Mouse (Mus musculus) kidney, postnatal 25 days (tissue): Measurements from ENCODE around the gene Srd5a1.
A peak's percentile ranks its signal among the peaks of the same experiment; 100 is the strongest.

Source experiments
- DNase-seq, 2 experiments: peaks; one replicate each; pipeline ENCODE4 v3.0.0; 2021; ENCODE audit warnings: mixed read lengths in 2 of 2

The Srd5a1 gene

GRCm38 (mm10) chr13:69569201-69569600 is 42.0 kb downstream of the Srd5a1 start:
- DNase-seq: peak; percentile 55 to 86

GRCm38 (mm10) chr13:69565401-69565800 is 45.8 kb downstream of the Srd5a1 start:
- DNase-seq: peak; percentile 32 to 52

GRCm38 (mm10) chr13:69564573-69564972 is 46.7 kb downstream of the Srd5a1 start:
- DNase-seq: no peak

DNA sequence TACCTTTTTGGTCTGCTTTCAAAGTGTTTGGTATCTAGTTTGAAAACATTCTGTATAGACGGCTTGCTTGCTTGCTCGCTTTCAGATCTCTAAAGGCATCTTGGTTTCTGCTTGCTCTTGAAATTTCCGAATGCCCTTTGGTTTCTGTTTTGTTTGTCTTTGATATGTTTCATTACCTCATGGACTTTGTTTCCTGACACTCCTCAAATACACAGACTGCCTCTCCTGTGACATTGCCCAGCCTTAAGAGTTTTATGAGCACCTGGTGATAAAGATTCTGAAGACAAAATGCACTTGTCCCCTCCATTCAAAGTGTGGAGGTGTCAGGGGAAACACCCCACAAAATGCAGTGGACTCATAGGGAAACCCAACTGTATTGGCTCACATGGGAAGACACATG is 47.3 kb downstream of the Srd5a1 start:
- DNase-seq: no peak

GRCm38 (mm10) chr13:69562654-69563574 is 48.3 kb downstream of the Srd5a1 start:
- no peak for DNase-seq

- no peak for DNase-seq
Measured at GRCm38 (mm10) chr13:69562004-69562403, 49.2 kb downstream of the Srd5a1 start.

- DNase-seq: no peak
Measured at GRCm38 (mm10) chr13:69559291-69559961, 51.8 kb downstream of the Srd5a1 start.

DNA sequence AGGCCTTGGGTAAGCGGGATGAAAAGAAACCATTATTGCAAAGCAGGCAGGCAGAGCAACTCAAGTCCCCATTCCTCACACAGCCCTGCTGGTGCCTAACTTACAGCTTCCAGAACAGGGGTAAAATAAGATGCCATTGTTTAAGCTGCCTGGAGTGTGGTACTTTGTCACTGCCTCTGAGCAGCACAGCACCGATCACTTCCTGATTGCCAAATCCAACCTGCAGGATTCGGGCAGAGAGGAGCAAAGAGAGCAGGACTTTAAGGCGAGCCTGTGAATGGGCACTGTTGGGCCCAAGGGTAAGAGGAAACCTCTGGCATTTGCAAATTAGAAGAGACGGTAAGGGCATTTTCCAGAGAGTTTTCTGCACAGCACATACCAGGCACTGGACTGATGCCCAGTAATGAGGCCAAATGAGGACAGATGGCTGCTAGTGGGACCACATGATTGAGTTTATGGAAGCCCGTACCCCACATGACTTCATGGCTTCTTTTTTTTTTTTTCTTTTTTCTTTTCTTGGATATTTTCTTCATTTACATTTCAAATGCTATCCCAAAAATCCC is 53.1 kb downstream of the Srd5a1 start:
- DNase-seq: peak; percentile 27 to 58

DNA sequence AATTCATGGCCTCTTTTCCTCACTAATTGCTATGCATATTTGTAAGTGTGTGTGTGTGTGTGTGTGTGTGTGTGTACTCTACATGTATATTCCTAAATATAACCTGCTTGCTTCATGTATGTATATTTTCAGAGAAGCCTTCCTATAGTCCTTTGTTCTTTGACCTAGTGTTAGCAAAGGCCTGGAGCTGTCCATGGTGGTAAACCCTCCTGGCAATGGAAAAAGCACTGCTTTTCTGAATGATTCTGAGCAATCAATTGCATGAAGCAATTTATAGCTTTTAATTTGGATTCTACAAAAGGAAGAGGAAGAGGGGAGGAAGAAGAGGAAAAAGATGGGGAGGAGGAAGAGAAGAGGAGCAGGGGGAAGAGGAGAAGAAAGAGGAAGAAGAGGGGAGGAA is 54.5 kb downstream of the Srd5a1 start:
- no peak for DNase-seq

DNA sequence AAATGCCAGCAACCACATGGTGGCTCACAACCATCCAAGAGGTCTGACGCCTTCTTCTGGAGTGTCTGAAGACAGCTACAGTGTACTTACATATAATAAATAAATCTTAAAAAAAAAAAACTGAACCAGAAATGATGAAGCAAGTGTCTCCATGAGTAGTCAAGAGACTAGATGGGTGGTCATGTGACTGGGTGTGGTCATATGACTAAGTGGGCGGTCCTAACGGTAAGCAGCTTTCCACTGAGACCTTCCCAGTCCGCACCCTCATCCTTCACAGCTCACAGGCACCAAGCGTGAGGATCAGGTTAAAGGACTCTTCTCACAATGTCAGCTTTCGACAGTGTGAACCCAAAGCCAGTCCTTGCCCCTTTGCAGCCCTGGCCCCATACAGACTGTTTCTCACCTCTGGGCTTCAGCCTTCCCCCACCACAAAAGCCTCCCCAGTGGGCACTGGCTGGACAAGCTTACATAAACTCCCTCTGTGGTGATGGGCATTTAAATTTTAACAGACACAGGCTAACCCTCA is 55.2 kb downstream of the Srd5a1 start:
- DNase-seq: no peak

GRCm38 (mm10) chr13:69555045-69555444 is 56.2 kb downstream of the Srd5a1 start:
- no peak for DNase-seq

- no peak for DNase-seq
Measured at GRCm38 (mm10) chr13:69554255-69554654, 57.0 kb downstream of the Srd5a1 start.

DNA sequence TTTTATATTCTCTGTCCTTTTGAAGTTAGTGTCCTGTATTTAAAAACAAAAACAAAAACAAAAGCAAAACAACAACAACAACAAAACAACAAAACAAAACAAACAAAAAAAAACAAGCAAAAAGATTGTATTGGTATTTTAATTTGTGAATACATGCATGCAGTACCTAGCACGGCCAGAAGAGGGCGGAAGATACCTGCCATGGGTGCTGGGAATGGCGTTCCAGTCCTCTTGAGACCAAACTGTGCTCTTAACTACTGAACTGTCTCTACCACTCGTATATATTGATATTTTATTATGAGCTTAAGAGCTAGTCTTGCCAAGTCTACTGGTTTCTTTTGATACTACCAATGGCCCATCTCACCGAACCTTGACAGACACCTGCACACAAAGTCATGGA is 58.2 kb downstream of the Srd5a1 start:
- peak; percentile 46 to 69 for DNase-seq

- no peak for DNase-seq
Measured at GRCm38 (mm10) chr13:69550831-69551230, 60.4 kb downstream of the Srd5a1 start.

DNA sequence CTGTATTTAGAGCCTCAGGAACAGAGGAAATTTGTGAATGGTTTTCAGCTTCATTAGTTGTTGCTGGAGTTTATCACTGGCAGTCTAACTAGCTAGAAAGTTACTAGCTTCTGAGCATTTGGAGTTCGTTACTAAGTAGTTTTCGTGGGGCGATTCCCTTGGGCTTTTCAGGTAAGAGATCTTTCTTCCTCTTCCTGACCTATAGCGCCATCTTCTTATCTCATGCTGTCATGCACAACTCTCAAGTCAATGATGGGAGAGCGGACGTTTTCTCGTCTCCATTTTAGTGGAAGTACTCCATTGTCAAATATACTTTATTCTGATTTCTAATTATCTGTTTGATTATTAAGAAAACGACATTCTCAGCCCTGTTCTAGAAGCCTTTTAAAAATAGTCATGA is 61.3 kb downstream of the Srd5a1 start:
- no peak for DNase-seq

- DNase-seq: no peak
Measured at GRCm38 (mm10) chr13:69547488-69548180, 63.6 kb downstream of the Srd5a1 start.

DNA sequence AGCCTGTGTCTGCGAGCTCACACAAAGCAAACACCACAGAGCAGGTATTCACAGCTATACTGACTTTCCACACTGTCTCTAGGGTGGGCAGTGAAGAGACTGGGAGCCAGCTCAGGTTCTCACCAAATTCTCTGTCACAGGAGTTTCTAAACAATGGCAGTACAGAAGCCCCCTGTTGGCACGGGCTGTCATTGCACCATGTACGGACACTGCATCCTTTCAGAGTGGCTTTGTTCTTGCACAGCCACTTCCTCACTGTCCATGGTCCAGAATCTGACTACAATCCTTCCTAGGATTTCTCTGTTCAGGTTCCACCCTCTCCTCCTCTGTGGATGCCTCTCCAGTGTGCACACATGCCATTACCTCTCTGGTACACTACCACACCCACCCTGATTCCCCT is 66.2 kb downstream of the Srd5a1 start:
- DNase-seq: peak in 1 of 2 experiments; percentile 71

DNA sequence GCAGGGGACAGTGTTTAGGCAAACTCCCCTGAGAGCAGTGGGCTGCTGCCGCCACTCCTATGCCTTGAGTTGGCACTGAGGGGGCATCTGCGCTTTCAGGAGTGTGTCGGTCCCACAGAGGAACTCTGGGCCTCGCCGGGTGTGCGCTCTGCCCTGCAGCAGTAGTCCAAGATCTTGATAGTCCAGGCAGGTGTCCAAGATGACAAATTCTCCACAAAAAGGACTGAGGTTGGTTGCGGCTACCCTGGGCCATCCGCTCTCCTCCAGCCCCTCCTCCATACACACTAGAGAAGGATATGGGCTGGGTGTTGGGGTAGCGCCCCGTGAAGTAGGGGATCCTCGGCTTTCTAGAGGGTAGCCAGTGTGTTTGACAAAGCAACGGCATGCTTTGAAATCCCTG is 67.6 kb downstream of the Srd5a1 start:
- no peak for DNase-seq

- no peak for DNase-seq
Measured at GRCm38 (mm10) chr13:69542571-69543352, 68.5 kb downstream of the Srd5a1 start.

GRCm38 (mm10) chr13:69541776-69542175 is 69.5 kb downstream of the Srd5a1 start:
- no peak for DNase-seq

- DNase-seq: no peak
Measured at GRCm38 (mm10) chr13:69541209-69541608, 70.0 kb downstream of the Srd5a1 start.

GRCm38 (mm10) chr13:69538327-69538726 is 72.9 kb downstream of the Srd5a1 start:
- peak; percentile 31 to 57 for DNase-seq
